In genomic region chr9:44199580-44199979, GRCm38 (mm10) we compare ENCODE assay signal across 21 mouse cellular contexts. TPM values are rescaled to one million over a fixed set of nuclear protein-coding genes. Genes with fewer than 3 reads are reported as not detected.
DNase-seq lines count a peak whose midpoint lies in the region; ATAC-seq lines count a peak whose summit lies in the region.
"Had no signal": no experiment of that assay in that cellular context is flagged by ENCODE, and none has a peak within 500 bp of the region (broad histone marks: within the 10 kb centered on the region; RNA-seq: fewer than 3 reads in every experiment).

No protein-coding gene starts in this region.

- no peaks in the 10 kb centered on the region for H3K9me3 ChIP-seq in kidney, embryonic 14.5 days (ENCODE audit: control insufficient read depth, low read length)
- H3K9me3 ChIP-seq in liver, embryonic 12.5 days (replicated peaks), result no peaks in the 10 kb centered on the region
- H3K9me3 ChIP-seq: embryonic facial prominence, embryonic 13.5 days; forebrain, embryonic 10.5 days; heart, embryonic 12.5 days; limb, embryonic 15.5 days; midbrain, embryonic 10.5 days had no signal

- ATAC-seq in kidney, embryonic 14.5 days (ENCODE audit: low FRiP score, low TSS enrichment), result no peak
- ATAC-seq in liver, embryonic 12.5 days, result no peak
- ATAC-seq: liver, postnatal 0 days had no signal

- H3K4me3 ChIP-seq in kidney, embryonic 14.5 days (ENCODE audit: low read length), result no peak overlapping the region
- H3K4me3 ChIP-seq in liver, embryonic 12.5 days, result no peak overlapping the region
- H3K4me3 ChIP-seq: embryonic facial prominence, embryonic 13.5 days; forebrain, embryonic 10.5 days; heart, embryonic 12.5 days; left cerebral cortex, adult 2 months; limb, embryonic 15.5 days; midbrain, embryonic 10.5 days had no signal

- intact Hi-C loops in left cerebral cortex, postnatal 14 days (cut with DNase I), result no loop called here

- H3K9ac ChIP-seq in kidney, embryonic 14.5 days (ENCODE audit: low read depth, low read length), result no peak overlapping the region
- no peak overlapping the region for H3K9ac ChIP-seq in liver, embryonic 12.5 days
- H3K9ac ChIP-seq: embryonic facial prominence, embryonic 13.5 days; heart, embryonic 12.5 days; hindbrain, embryonic 14.5 days; limb, embryonic 15.5 days; liver, postnatal 0 days had no signal

- H3K4me1 ChIP-seq in kidney, embryonic 14.5 days (ENCODE audit: control insufficient read depth, insufficient read depth, low read length), result no peaks in the 10 kb centered on the region
- peaks cover 8% of the 10 kb centered on the region for H3K4me1 ChIP-seq in liver, embryonic 12.5 days
- H3K4me1 ChIP-seq: embryonic facial prominence, embryonic 13.5 days; forebrain, embryonic 10.5 days; limb, embryonic 15.5 days; midbrain, embryonic 10.5 days had no signal

- H3K36me3 ChIP-seq in kidney, embryonic 14.5 days (ENCODE audit: control insufficient read depth, insufficient read depth, low read length), result peaks cover 31% of the 10 kb centered on the region
- H3K36me3 ChIP-seq in liver, embryonic 12.5 days, result peaks cover 47% of the 10 kb centered on the region

- no peak overlapping the region for H3K27ac ChIP-seq in kidney, embryonic 14.5 days (ENCODE audit: low read depth, low read length)
- H3K27ac ChIP-seq in liver, embryonic 12.5 days, result no peak overlapping the region
- H3K27ac ChIP-seq: forebrain, embryonic 10.5 days; hindbrain, embryonic 14.5 days; left cerebral cortex, adult 2 months; midbrain, embryonic 10.5 days had no signal

- DNase-seq in embryo, embryonic 10 days (ENCODE audit: low spot score), result peak; percentile 19
- DNase-seq in embryo, embryonic 9.5 days (ENCODE audit: extremely low spot score), result no peak
- DNase-seq in kidney, postnatal 14 days, result peak; percentile 26
- DNase-seq in embryo, embryonic 11 days, result peak; percentile 7
- DNase-seq in lung, postnatal 10 days, result peak; percentile 21
- DNase-seq in left cerebral cortex, postnatal 14 days (ENCODE audit: low spot score in 2 of 2), result no peak
- DNase-seq: gastrocnemius, postnatal 36 days; liver, postnatal 0 days had no signal

- no peaks in the 10 kb centered on the region for H3K27me3 ChIP-seq in kidney, embryonic 14.5 days (ENCODE audit: control insufficient read depth, insufficient read depth, low read length)
- no peaks in the 10 kb centered on the region for H3K27me3 ChIP-seq in liver, embryonic 12.5 days (replicated peaks)
- H3K27me3 ChIP-seq: embryonic facial prominence, embryonic 13.5 days; heart, embryonic 12.5 days; limb, embryonic 15.5 days had no signal

- no peak overlapping the region for H3K4me2 ChIP-seq in kidney, embryonic 14.5 days (replicated peaks; ENCODE audit: low read depth, low read length)
- no peak overlapping the region for H3K4me2 ChIP-seq in liver, embryonic 12.5 days
- H3K4me2 ChIP-seq: embryonic facial prominence, embryonic 13.5 days; heart, embryonic 12.5 days; hindbrain, embryonic 14.5 days; limb, embryonic 15.5 days had no signal

RNA-seq across cellular contexts. Expression of gene Cbl, which starts 34.3 kb away (rescaled TPM):
- polyA plus RNA-seq in kidney, embryonic 14.5 days (2014; fragmentation: Nextera tagmentation; extraction: Ambion mirVana), result 14.8 and 27.9 TPM in 2 replicates
- total RNA-seq in left cerebral cortex, postnatal 14 days (2021), result 10 to 100 TPM; 44.9 to 48.9 TPM
- polyA plus RNA-seq in liver, embryonic 12.5 days (2016; fragmentation: Nextera tagmentation; extraction: Ambion mirVana), result 9.5 and 10.0 TPM in 2 replicates

RNA-seq across cellular contexts. Expression of gene Ccdc153, which starts 40.9 kb away (rescaled TPM):
- not detected in 2 replicates for polyA plus RNA-seq in kidney, embryonic 14.5 days (2014; fragmentation: Nextera tagmentation; extraction: Ambion mirVana)
- total RNA-seq in left cerebral cortex, postnatal 14 days (2021), result 1 to 10 TPM; 1.2 to 1.4 TPM
- polyA plus RNA-seq in liver, embryonic 12.5 days (2016; fragmentation: Nextera tagmentation; extraction: Ambion mirVana), result not detected in 2 replicates
- total RNA-seq: gastrocnemius, postnatal 36 days; heart, postnatal 25 days; MEL had no signal
- polyA plus RNA-seq: embryonic facial prominence, embryonic 13.5 days; forebrain, embryonic 10.5 days; frontal cortex, adult 2 months; heart, embryonic 12.5 days; hindbrain, embryonic 14.5 days; limb, embryonic 15.5 days; liver, postnatal 0 days; midbrain, embryonic 10.5 days; neural tube, embryonic 11.5 days had no signal

RNA-seq across cellular contexts. Expression of gene Pdzd3, which starts 51.7 kb away (rescaled TPM):
- polyA plus RNA-seq in kidney, embryonic 14.5 days (2014; fragmentation: Nextera tagmentation; extraction: Ambion mirVana), result 1.9 and 4.2 TPM in 2 replicates
- total RNA-seq in left cerebral cortex, postnatal 14 days (2021), result under 1 TPM; 0.53 to 0.82 TPM
- polyA plus RNA-seq in liver, embryonic 12.5 days (2016; fragmentation: Nextera tagmentation; extraction: Ambion mirVana), result 0.15 and 0.17 TPM in 2 replicates
- total RNA-seq: MEL had no signal
- polyA plus RNA-seq: heart, embryonic 12.5 days; liver, postnatal 0 days; midbrain, embryonic 10.5 days; neural tube, embryonic 11.5 days had no signal

Comparison
In these comparisons a context has a peak if more than half of its experiments do, and no peak if none do; other contexts are left out.
1. DNase-seq: peak in embryo, embryonic 10 days (single experiment), kidney, postnatal 14 days (single experiment), embryo, embryonic 11 days (single experiment) and lung, postnatal 10 days (single experiment); none in embryo, embryonic 9.5 days (single experiment) and left cerebral cortex, postnatal 14 days (0 of 2).